Mouse (Mus musculus): ENCODE results near the gene Supv3l1.

Gene Supv3l1

DNA sequence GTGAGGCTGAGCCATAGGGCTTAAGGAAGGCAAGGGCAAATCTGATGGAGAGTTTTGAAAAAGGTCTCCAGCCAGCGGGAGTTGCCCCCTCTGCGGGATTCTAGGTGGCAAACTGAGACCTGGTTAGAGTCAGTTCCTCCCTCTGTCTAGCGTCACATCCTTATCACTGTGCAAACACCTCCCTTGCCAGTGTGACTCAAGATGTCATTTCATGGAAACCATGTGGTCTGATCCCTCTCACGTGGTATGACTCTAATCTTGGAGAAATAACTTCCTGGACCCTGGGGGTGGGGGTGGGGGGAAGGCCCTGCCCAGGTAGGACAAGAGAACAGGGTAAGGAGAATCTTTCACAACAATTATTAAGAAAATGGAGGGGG lies 35.9 kb downstream of the Supv3l1 start:
- DNase-seq (ENCODE audit: low read depth): no peak

DNA sequence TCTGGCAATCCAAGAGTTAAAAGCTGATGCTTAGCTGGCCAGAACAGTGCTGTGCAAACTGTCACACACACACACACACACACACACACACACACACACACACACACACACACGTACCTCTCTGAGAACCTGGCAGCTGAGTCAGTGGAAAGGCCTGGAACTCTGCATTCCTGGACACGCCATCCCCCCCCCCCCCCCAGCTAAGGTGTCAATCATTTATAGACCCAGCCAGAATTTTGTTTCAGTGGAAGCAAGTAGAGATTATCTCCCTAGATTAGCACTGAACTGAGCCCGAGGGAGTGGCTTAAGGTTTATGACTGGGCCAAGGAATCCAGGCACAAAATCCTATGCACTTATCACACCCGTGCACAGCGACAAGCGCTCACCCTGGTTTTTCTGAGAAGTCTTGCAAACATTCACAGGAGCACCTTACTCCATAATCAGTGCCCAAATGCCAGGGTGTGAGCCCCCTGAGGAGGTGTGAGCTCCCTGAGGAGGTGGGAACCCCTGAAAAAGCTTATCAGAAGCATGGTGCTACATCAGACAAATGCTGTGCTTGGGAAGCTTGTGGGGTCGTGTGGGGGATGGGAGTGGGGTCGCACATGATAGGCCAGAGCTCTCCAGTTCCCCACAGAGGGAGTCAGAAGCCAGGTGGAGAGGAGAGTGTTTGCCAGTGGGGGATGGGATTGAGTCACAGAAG lies 36.5 kb downstream of the Supv3l1 start:
- DNase-seq (ENCODE audit: low read depth): no peak

DNA sequence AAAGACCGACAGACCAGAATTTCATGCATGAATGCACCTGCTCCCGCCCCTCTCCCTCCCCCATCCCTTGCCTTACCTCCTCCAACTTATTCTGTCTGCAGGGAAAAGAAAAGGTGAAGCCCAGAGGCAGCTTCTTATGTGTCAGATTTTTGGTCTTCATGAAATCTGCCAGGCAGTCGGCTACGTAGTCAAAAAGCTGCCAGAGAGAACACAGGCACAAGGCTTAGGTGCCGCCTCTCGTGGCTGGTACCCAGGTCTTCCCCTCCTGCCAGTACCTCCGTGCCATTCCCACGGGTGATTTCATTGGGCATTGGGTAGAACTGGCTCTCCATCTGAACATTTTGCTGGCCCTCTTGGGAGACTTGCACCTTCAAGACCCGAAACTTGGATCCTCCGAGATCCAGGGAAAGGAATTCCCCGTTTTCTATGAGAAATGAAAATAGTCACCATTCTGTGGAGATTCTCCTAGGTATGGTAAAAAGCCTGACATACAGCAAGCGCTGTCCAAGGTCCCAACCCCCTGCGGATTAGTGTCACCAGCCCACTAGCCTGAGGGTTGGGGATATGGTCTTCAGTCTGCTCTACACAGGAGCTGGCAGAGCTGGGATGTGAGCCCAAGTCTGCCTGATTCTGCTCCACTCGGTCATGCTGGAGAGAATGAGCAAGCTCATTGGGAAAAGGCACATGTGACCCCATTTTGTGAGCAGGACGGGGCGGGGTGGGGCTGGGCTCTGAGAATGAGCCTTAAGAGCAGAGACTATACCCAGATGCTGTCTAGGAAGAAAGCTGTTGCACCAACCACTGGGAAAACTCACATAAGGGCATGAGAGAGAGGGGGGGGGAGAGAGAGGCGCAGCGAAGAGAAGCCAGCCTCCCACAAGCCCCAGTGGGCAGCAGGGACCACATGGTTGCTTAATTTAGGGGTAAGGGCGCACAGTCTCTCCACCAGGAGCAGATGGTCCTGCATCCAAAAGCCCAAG lies 37.8 kb downstream of the Supv3l1 start:
- no peak for DNase-seq (ENCODE audit: low read depth)

DNA sequence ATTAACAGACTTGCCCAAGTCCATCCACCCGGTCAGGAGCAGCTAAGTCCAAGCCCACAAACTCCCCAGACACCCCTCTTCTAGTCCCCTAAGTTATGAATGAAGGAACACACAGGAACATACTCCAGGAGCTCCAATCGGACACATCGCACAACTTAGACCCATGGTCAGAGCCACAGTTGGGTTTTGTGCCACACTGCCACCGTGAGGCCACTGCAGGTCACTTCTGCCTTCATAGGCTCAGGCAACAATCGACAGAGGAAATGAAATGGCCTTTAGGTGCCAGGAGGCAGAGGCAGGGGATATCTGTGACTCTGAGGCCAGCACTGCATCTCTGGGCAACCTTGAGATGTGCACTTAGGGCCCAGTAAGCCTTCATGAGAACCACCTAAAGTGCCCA lies 38.6 kb downstream of the Supv3l1 start:
- peak; percentile 68 for DNase-seq (ENCODE audit: low read depth)

DNA sequence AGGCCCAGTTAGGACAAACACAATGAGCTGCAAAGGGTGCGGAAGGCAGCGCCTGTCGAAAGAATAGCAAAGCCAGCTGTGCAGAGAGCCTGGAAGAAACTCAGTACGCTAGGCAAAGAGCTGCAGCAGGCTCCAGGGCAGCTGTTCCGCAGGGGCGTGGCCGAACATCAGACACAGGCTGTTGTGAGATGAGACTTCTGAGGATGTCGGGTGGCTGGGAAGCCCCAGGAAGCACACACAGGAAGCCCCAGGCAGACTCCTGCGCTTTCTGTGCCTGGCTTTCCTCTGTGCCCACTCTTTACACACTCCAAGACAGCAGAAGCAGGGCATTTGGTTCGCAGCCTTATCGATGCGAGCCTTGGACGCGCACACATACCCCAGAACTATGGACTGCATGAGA lies 44.6 kb downstream of the Supv3l1 start:
- peak; percentile 20 for DNase-seq (ENCODE audit: low read depth)

DNA sequence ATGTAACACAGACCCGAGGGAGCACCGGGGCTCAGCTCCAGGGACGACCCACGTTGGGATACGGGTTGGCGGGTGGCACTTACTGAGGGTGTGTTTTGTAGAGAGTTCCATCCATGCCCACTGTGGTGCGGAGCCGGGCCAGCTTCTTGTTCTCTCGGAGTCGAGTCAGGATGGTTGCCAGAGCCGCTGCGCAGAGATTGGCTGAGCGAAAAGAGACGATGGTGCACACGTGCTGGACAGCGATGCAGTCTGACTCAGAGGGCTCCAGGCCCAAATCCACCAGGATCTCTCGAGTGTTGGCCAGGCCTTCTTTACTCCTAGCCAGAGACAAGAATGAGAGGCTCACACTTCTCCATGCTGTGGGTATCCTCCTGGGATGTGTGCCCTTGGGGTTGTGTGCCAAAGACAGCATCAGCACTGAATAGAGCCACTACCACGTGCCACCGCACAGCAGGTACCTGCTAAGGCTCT lies 47.9 kb downstream of the Supv3l1 start:
- no peak for DNase-seq (ENCODE audit: low read depth)

DNA sequence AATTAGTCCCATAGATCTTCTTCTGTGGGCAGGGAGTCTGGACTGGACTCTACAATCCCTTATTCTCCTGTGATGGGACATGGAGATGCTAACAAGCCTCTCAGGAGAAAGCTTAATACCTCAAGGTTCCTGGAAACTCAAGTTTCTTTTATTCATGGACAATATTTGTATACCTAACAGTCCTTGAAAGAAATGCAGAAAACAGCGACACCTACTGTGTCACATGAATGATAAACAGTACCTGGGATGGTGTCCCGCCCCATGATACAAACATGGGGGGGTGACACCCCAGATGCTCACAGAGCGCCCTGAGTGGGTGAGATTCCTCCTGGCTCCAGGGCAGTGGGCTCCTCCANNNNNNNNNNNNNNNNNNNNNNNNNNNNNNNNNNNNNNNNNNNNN lies 66.5 kb downstream of the Supv3l1 start:
- DNase-seq (ENCODE audit: low read depth): peak; percentile 12

DNA sequence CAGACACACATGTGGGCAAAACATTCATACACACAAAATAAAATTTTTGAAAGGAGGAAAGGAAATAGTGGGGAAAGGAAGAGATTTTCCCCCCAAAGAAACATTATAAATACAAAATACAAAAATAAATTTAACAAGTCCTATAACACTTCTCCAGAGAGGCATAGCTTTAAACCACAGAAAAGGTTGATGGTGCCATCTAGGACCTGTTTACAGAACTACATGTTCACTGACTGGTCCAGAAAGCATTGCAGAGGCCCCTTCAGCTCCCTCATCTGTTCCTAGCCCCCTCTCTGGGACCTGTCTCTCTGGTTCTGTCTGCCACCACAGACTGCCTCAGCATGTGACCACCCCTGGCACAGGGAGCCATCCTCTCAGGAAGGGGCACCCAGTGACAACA lies 68.6 kb downstream of the Supv3l1 start:
- DNase-seq (ENCODE audit: low read depth): peak; percentile 39

DNA sequence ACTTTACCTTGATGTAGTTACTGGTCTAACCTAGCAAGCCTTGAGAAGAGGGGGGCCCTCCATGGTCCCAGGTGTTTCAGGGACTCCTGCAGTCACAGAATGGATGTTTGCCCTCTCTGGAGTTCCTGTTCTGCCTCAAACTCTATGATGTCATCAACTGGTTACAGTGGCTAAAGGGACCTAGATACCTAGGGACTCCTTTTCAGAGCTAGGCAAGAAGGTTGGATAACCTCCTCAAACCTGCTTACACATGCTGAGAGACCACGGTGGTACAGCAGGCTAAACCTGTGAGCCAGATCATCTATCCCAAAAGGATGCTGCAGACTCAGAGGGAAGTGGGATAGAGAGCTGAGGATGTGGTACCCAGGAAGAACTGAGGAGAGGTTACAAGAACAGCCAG lies 69.7 kb downstream of the Supv3l1 start, which contains the start of gene Hk1:
TSS of gene Hk1 (minus strand) at position 101 of the 400 bp plus-strand sequence.
- DNase-seq (ENCODE audit: low read depth): no peak

Data from induced T-regulatory cell, adult 2 months (primary cell).